Mouse (Mus musculus): ENCODE data around the gene Ano1. TPM values are rescaled to one million over a fixed set of nuclear protein-coding genes. Genes with fewer than 3 reads are reported as not detected.

Gene Ano1
- polyA plus RNA-seq, 1 experiment from 2014 or later, result 69.8 TPM

DNA sequence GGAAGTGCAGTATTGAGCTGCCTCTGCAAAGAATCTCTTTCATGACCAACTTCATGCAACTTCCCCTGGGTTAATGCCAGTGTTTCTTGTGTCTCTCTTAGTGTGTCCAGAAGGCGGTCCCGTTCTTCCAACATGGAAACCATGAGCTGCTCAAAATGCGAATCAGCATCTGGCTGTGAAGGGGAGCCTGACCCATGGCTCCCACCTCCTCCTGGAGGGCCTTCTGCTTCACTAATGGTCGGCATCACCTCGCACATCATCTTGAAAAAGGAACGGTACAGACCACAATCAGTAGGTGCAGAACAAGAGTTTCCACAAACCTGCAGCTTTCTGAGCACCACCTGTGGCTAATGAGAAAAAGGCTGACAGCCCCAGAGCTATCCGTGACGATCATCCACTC, 199.5 kb downstream of the Ano1 start:
- peak overlapping the region; percentile 85 for H3K4me3 ChIP-seq (ENCODE audit: low read depth, low read length)
- ATAC-seq (ENCODE audit: insufficient number of reproducible peaks, insufficient read depth, low FRiP score, low read depth), result no peak
- H3K36me3 ChIP-seq (ENCODE audit: control insufficient read depth, insufficient read depth, low read length), result peaks cover 9% of the 10 kb centered on the region; the same call in 1 of the 2 replicates
- H3K27ac ChIP-seq (ENCODE audit: low read length), result no peak overlapping the region
- peak overlapping the region; percentile 94; the same call in 1 of the 2 replicates for H3K9ac ChIP-seq (replicated peaks; ENCODE audit: low read depth, low read length)
- peak overlapping the region; percentile 83 for H3K4me2 ChIP-seq (replicated peaks; ENCODE audit: low read depth, low read length)
- H3K9me3 ChIP-seq (ENCODE audit: control insufficient read depth, low read depth, low read length), result no peaks in the 10 kb centered on the region
- no peaks in the 10 kb centered on the region for H3K27me3 ChIP-seq (ENCODE audit: control insufficient read depth, insufficient read depth, low read length)
- peaks cover 8% of the 10 kb centered on the region; the same call in 1 of the 2 replicates for H3K4me1 ChIP-seq (ENCODE audit: control insufficient read depth, insufficient read depth, low read length)
- WGBS, result 84% methylated on average over 8 of the region's 8 CpGs

DNA sequence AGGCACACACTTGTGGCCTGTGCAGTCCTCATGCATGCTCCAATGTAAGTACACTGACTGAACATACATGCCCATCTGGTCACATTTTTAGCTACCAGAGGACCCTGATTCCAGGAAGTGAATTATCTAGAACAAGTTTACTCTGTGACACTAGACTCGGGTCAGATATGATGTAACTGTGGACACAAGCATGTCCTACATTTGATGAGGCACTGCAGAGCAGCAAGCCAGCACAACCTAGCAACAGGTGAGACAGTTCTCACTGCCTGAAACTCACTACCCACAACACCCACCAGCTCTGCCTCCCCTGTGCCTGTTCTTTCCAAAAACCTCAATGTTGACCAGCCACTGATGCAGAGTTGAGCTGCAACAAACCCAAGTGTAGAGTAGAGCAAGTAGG, 201.0 kb downstream of the Ano1 start:
- peaks cover 9% of the 10 kb centered on the region; the same call in 1 of the 2 replicates for H3K36me3 ChIP-seq (ENCODE audit: control insufficient read depth, insufficient read depth, low read length)
- H3K27me3 ChIP-seq (ENCODE audit: control insufficient read depth, insufficient read depth, low read length), result no peaks in the 10 kb centered on the region
- ATAC-seq (ENCODE audit: insufficient number of reproducible peaks, insufficient read depth, low FRiP score, low read depth), result no peak
- H3K9ac ChIP-seq (replicated peaks; ENCODE audit: low read depth, low read length), result no peak overlapping the region
- peaks cover 8% of the 10 kb centered on the region; the same call in 1 of the 2 replicates for H3K4me1 ChIP-seq (ENCODE audit: control insufficient read depth, insufficient read depth, low read length)
- H3K4me2 ChIP-seq (replicated peaks; ENCODE audit: low read depth, low read length), result no peak overlapping the region
- no peak overlapping the region for H3K27ac ChIP-seq (ENCODE audit: low read length)
- H3K9me3 ChIP-seq (ENCODE audit: control insufficient read depth, low read depth, low read length), result no peaks in the 10 kb centered on the region
- no peak overlapping the region for H3K4me3 ChIP-seq (ENCODE audit: low read depth, low read length)
- WGBS, result 60% methylated on average over 1 of the region's 1 CpGs

DNA sequence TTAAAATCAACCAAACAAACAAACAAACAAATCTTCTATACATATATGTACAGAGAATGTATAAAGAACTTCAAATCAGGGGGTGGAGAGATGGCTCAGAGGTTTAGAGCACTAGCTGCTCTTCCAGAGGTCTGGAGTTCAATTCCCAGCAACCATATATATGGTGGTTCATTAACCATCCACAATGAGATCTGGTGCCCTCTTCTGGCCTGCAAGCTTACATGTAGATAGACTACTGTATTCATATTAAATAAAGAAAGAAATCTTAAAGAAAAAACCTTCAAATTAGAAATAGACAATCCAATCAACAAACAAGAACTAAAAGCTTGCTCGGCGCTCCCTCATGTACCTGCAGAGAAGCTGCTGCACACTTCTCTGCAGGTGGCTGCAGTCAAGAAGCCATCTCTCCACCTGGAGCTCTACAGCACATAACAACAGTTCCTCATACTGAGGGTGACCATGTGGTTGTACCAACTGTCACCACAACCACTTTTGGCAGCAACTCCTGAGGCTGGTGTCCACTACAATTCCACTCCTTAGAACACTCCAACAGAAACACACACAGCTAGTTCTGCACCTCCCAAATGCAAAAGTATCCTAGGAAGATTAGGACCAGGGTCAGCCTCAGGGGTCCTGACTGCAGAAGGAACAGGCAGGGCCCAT, 201.7 kb downstream of the Ano1 start:
- no peak for ATAC-seq (ENCODE audit: insufficient number of reproducible peaks, insufficient read depth, low FRiP score, low read depth)
- no peak overlapping the region for H3K27ac ChIP-seq (ENCODE audit: low read length)
- H3K4me3 ChIP-seq (ENCODE audit: low read depth, low read length), result no peak overlapping the region
- H3K4me2 ChIP-seq (replicated peaks; ENCODE audit: low read depth, low read length), result no peak overlapping the region
- no peaks in the 10 kb centered on the region for H3K27me3 ChIP-seq (ENCODE audit: control insufficient read depth, insufficient read depth, low read length)
- H3K36me3 ChIP-seq (ENCODE audit: control insufficient read depth, insufficient read depth, low read length), result peaks cover 9% of the 10 kb centered on the region; the same call in 1 of the 2 replicates
- H3K9me3 ChIP-seq (ENCODE audit: control insufficient read depth, low read depth, low read length), result no peaks in the 10 kb centered on the region
- peaks cover 8% of the 10 kb centered on the region; the same call in 1 of the 2 replicates for H3K4me1 ChIP-seq (ENCODE audit: control insufficient read depth, insufficient read depth, low read length)
- 98% methylated on average over 2 of the region's 2 CpGs for WGBS
- no peak overlapping the region for H3K9ac ChIP-seq (replicated peaks; ENCODE audit: low read depth, low read length)

GRCm38 (mm10) chr7:144545231-144545630, 206.5 kb downstream of the Ano1 start:
- WGBS, result 88% methylated on average over 3 of the region's 3 CpGs
- no peak for ATAC-seq (ENCODE audit: insufficient number of reproducible peaks, insufficient read depth, low FRiP score, low read depth)

GRCm38 (mm10) chr7:144541351-144541750, 210.4 kb downstream of the Ano1 start:
- H3K9me3 ChIP-seq (ENCODE audit: control insufficient read depth, low read depth, low read length), result no peaks in the 10 kb centered on the region
- no peak overlapping the region for H3K9ac ChIP-seq (replicated peaks; ENCODE audit: low read depth, low read length)
- 92% methylated on average over 5 of the region's 5 CpGs for WGBS
- no peak for ATAC-seq (ENCODE audit: insufficient number of reproducible peaks, insufficient read depth, low FRiP score, low read depth)
- H3K27me3 ChIP-seq (ENCODE audit: control insufficient read depth, insufficient read depth, low read length), result no peaks in the 10 kb centered on the region
- H3K4me1 ChIP-seq (ENCODE audit: control insufficient read depth, insufficient read depth, low read length), result no peaks in the 10 kb centered on the region
- no peak overlapping the region for H3K4me2 ChIP-seq (replicated peaks; ENCODE audit: low read depth, low read length)
- H3K27ac ChIP-seq (ENCODE audit: low read length), result no peak overlapping the region
- no peak overlapping the region for H3K4me3 ChIP-seq (ENCODE audit: low read depth, low read length)
- H3K36me3 ChIP-seq (ENCODE audit: control insufficient read depth, insufficient read depth, low read length), result no peaks in the 10 kb centered on the region; the same call in 1 of the 2 replicates

More at GRCm38 (mm10) chr7:144545231-144545630, 206.5 kb downstream of the Ano1 start:
- H3K36me3 ChIP-seq (ENCODE audit: control insufficient read depth, insufficient read depth, low read length), result peaks cover 5% of the 10 kb centered on the region; the same call in 1 of the 2 replicates
- H3K27ac ChIP-seq (ENCODE audit: low read length), result no peak overlapping the region
- no peaks in the 10 kb centered on the region for H3K4me1 ChIP-seq (ENCODE audit: control insufficient read depth, insufficient read depth, low read length)
- H3K27me3 ChIP-seq (ENCODE audit: control insufficient read depth, insufficient read depth, low read length), result no peaks in the 10 kb centered on the region
- H3K9ac ChIP-seq (replicated peaks; ENCODE audit: low read depth, low read length), result no peak overlapping the region
- no peaks in the 10 kb centered on the region for H3K9me3 ChIP-seq (ENCODE audit: control insufficient read depth, low read depth, low read length)
- no peak overlapping the region for H3K4me2 ChIP-seq (replicated peaks; ENCODE audit: low read depth, low read length)
- H3K4me3 ChIP-seq (ENCODE audit: low read depth, low read length), result no peak overlapping the region

DNA sequence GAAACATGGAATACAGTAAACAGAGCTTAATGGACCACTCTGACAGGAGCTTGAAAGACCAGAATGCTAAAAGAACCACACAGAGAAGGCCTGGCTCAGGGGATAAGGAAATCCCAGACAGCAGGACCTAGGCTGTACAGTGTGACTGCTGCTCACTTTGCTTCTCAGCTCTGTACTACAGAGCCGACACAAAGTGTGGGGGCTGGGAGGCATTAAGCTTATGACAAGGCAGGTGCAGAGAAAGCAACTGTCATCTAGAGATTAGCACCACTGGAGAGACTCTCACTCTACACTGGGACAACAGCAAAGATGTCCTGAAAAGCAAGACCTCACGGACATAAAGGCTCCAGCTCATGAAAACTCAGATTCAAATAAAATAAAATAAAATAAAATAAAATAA, 212.6 kb downstream of the Ano1 start:
- H3K4me1 ChIP-seq (ENCODE audit: control insufficient read depth, insufficient read depth, low read length), result no peaks in the 10 kb centered on the region
- ATAC-seq (ENCODE audit: insufficient number of reproducible peaks, insufficient read depth, low FRiP score, low read depth), result no peak
- H3K36me3 ChIP-seq (ENCODE audit: control insufficient read depth, insufficient read depth, low read length), result no peaks in the 10 kb centered on the region
- H3K9ac ChIP-seq (replicated peaks; ENCODE audit: low read depth, low read length), result no peak overlapping the region
- H3K9me3 ChIP-seq (ENCODE audit: control insufficient read depth, low read depth, low read length), result no peaks in the 10 kb centered on the region
- no peak overlapping the region for H3K4me2 ChIP-seq (replicated peaks; ENCODE audit: low read depth, low read length)
- WGBS, result 76% methylated on average over 2 of the region's 2 CpGs
- no peaks in the 10 kb centered on the region for H3K27me3 ChIP-seq (ENCODE audit: control insufficient read depth, insufficient read depth, low read length)
- no peak overlapping the region for H3K4me3 ChIP-seq (ENCODE audit: low read depth, low read length)
- no peak overlapping the region for H3K27ac ChIP-seq (ENCODE audit: low read length)

Other genes with a start within 250 kb of the Ano1 start
- 38.3 and 40.1 TPM in 2 replicates for gene Ppfia1, start 198.2 kb downstream of the Ano1 start, polyA plus RNA-seq (2014; fragmentation: Nextera tagmentation; extraction: Ambion mirVana)
- gene Fadd, start 169.5 kb downstream of the Ano1 start, polyA plus RNA-seq (2014; fragmentation: Nextera tagmentation; extraction: Ambion mirVana), result 12.5 and 13.0 TPM in 2 replicates
- gene Fgf3, start 86.1 kb upstream of the Ano1 start, polyA plus RNA-seq (2014; fragmentation: Nextera tagmentation; extraction: Ambion mirVana), result not detected in 2 replicates
- not detected in 2 replicates for gene Fgf4, start 95.4 kb upstream of the Ano1 start, polyA plus RNA-seq (2014; fragmentation: Nextera tagmentation; extraction: Ambion mirVana)
- not detected in 2 replicates for gene Fgf15, start 144.6 kb upstream of the Ano1 start, polyA plus RNA-seq (2014; fragmentation: Nextera tagmentation; extraction: Ambion mirVana)
- 23.7 and 25.8 TPM in 2 replicates for gene LTO1, start 163.1 kb upstream of the Ano1 start, polyA plus RNA-seq (2014; fragmentation: Nextera tagmentation; extraction: Ambion mirVana)
- gene Ccnd1, start 188.0 kb upstream of the Ano1 start, polyA plus RNA-seq (2014; fragmentation: Nextera tagmentation; extraction: Ambion mirVana), result 82.9 and 95.3 TPM in 2 replicates

Measured in stomach, embryonic 14.5 days (tissue).